Mouse (Mus musculus): ENCODE results near the gene Slc5a4b. TPM values are rescaled to one million over a fixed set of nuclear protein-coding genes. Genes with fewer than 3 reads are reported as not detected.
"Not testable (repeated sequence)": the region's sequence is repeated elsewhere in the genome, so short reads cannot be mapped to it uniquely, and the experiment has no call there.

Gene Slc5a4b
- total RNA-seq (2015) (not detected in 2 replicates), total RNA-seq (2017) (not detected in 2 replicates)

- no peak for ATAC-seq (replicated peaks; ENCODE audit: poor library complexity)
These were observed at the start of gene Slc5a4b for GRCm38 (mm10) chr10:76110861-76111260. Slc5a4b (minus strand) TSS chr10:76110961.

- ATAC-seq (replicated peaks; ENCODE audit: poor library complexity), result no peak
These were observed 47.2 kb upstream of the Slc5a4b start for GRCm38 (mm10) chr10:76158009-76158408.

GRCm38 (mm10) chr10:76157528-76157927, 46.8 kb upstream of the Slc5a4b start:
- ATAC-seq (replicated peaks; ENCODE audit: poor library complexity), result no peak

GRCm38 (mm10) chr10:76155911-76156310, 45.1 kb upstream of the Slc5a4b start:
- no peak for ATAC-seq (replicated peaks; ENCODE audit: poor library complexity)

GRCm38 (mm10) chr10:76147278-76147677, 36.5 kb upstream of the Slc5a4b start, which contains the start of gene Slc5a4a:
Slc5a4a (plus strand) TSS chr10:76147451.
- ATAC-seq (replicated peaks; ENCODE audit: poor library complexity), result no peak

GRCm38 (mm10) chr10:76146846-76147245, 36.1 kb upstream of the Slc5a4b start:
- no peak for ATAC-seq (replicated peaks; ENCODE audit: poor library complexity)

GRCm38 (mm10) chr10:76136318-76136717, 25.6 kb upstream of the Slc5a4b start:
- ATAC-seq (replicated peaks; ENCODE audit: poor library complexity), result no peak

- no peak for ATAC-seq (replicated peaks; ENCODE audit: poor library complexity)
These were observed 21.7 kb upstream of the Slc5a4b start for GRCm38 (mm10) chr10:76132506-76132905.

GRCm38 (mm10) chr10:76121495-76121894, 10.7 kb upstream of the Slc5a4b start:
- no peak for ATAC-seq (replicated peaks; ENCODE audit: poor library complexity)

- no peak for ATAC-seq (replicated peaks; ENCODE audit: poor library complexity)
These were observed 9.5 kb upstream of the Slc5a4b start for GRCm38 (mm10) chr10:76120124-76120711.

- peak; percentile 48; the same call in 1 of the 2 replicates for ATAC-seq (replicated peaks; ENCODE audit: poor library complexity)
These were observed 8.0 kb upstream of the Slc5a4b start for GRCm38 (mm10) chr10:76118741-76119140.

GRCm38 (mm10) chr10:76117966-76118365, 7.2 kb upstream of the Slc5a4b start:
- ATAC-seq (replicated peaks; ENCODE audit: poor library complexity), result peak; percentile 90

GRCm38 (mm10) chr10:76097368-76097767, 13.4 kb downstream of the Slc5a4b start:
- no peak for ATAC-seq (replicated peaks; ENCODE audit: poor library complexity)

GRCm38 (mm10) chr10:76096580-76096979, 14.2 kb downstream of the Slc5a4b start:
- no peak for ATAC-seq (replicated peaks; ENCODE audit: poor library complexity)

- not testable (repeated sequence) for ATAC-seq (replicated peaks; ENCODE audit: poor library complexity)
These were observed 33.8 kb downstream of the Slc5a4b start for GRCm38 (mm10) chr10:76077008-76077407.

- not testable (repeated sequence) for ATAC-seq (replicated peaks; ENCODE audit: poor library complexity)
These were observed 38.7 kb downstream of the Slc5a4b start for GRCm38 (mm10) chr10:76072080-76072479.

GRCm38 (mm10) chr10:76067674-76068613, 42.8 kb downstream of the Slc5a4b start:
- ATAC-seq (replicated peaks; ENCODE audit: poor library complexity), result no peak

- ATAC-seq (replicated peaks; ENCODE audit: poor library complexity), result no peak
These were observed 48.3 kb downstream of the Slc5a4b start for GRCm38 (mm10) chr10:76062439-76062838.

GRCm38 (mm10) chr10:76051860-76052259, 58.9 kb downstream of the Slc5a4b start:
- ATAC-seq (replicated peaks; ENCODE audit: poor library complexity), result no peak

- ATAC-seq (replicated peaks; ENCODE audit: poor library complexity), result no peak
These were observed 61.8 kb downstream of the Slc5a4b start for GRCm38 (mm10) chr10:76048967-76049366.

- no peak for ATAC-seq (replicated peaks; ENCODE audit: poor library complexity)
These were observed 63.4 kb downstream of the Slc5a4b start for GRCm38 (mm10) chr10:76047182-76047869.
